Mouse (Mus musculus): ENCODE results near the gene Tas2r116.

Tas2r116 gene

DNA sequence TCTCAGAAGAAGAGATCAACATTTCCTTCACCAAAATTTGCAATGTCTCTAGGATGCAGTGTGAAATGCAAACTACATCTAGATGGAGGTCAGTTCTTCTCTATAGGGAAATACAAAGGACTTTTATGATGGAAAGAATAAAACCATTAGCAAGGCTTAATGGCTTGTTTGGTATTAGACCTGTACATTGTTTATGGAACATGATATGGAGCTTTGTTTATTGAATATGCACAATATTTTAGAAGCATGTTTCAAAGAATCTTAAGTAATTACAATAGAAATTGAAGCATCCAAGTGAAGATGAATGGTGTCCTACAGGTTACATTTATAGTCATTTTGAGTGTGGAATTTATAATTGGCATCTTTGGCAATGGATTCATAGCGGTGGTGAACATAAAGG lies at the start of gene Tas2r116:
Gene Tas2r116 (plus strand): TSS at position 301 of the 400 bp plus-strand sequence.
- no peak for DNase-seq

DNA sequence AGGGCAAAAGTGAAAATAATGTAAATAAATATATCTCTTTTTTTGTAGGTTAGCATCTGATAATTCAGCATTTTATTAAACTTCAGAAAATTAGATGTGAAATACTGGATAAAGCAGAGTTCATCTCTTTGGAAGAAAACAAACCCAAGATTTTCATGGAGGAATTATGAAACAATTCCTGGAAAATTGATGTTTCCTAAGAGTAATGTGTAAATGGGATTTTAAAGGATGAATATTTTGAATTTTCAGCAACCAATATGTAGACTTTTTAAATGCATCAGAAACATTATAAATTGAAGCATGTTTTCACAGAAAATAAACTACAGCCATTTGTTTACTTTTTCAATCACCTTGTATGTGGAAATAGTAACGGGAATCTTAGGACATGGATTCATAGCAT lies 8.4 kb upstream of the Tas2r116 start, which contains the start of gene Tas2r123:
Gene Tas2r123 (plus strand): TSS at position 301 of the 400 bp plus-strand sequence.
- DNase-seq = no peak

DNA sequence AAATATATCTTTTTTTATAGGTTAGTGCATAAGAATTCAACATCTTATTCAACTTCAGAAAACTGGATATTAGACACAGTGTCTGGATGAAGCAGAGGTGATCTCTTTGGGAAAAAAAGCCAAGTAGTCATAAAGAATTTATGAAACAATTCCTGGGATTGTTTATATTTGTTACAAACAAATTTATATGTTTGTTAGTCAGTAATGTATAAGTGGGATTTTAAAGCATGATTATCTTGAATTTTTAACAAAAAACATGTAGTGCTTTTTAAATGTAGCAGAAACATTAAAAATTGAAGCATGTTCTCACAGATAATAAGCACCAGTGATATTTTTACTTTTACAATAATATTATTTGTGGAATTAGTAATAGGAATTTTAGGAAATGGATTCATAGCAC lies 12.5 kb downstream of the Tas2r116 start, which contains the start of gene Tas2r110:
Gene Tas2r110 (plus strand): TSS at position 301 of the 400 bp plus-strand sequence.
- no peak for DNase-seq

DNA sequence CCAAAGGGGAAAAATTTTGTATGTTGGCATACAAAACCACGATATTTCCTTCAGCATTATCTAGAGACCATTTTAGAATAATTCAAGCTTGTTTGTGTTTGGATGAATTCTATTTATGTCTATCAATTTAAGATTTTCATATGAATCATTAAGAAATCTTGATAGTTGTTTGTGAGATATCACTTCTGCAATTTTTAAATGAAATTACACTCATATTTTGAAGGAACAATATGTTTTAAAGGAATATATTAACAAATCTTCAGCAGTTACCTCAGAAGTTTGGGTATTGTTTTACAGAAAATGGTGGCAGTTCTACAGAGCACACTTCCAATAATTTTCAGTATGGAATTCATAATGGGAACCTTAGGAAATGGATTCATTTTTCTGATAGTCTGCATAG lies 37.5 kb downstream of the Tas2r116 start, which contains the start of gene Tas2r113:
Gene Tas2r113 (plus strand): TSS at position 301 of the 400 bp plus-strand sequence.
- no peak for DNase-seq
